Mouse (Mus musculus) layer of hippocampus, postnatal 25 days (tissue): Measurements from ENCODE around the gene Sema5a. TPM values are rescaled to one million over a fixed set of nuclear protein-coding genes. Genes with fewer than 3 reads are reported as not detected.
A peak's percentile ranks its signal among the peaks of the same experiment; 100 is the strongest.

ENCODE experiments used
- DNase-seq, 2 experiments: peaks; one replicate each; pipeline ENCODE4 v3.0.0; 2022; ENCODE audit warnings: mixed read lengths in 2 of 2, low spot score in 1 of 2; ENCODE audit errors: extremely low spot score in 1 of 2
- total RNA-seq, 2 experiments: library from RNA; stranded (reverse); gene quantifications; 2 replicates each; pipeline ENCODE4 v1.2.3; 2021

Gene Sema5a
- total RNA-seq, 2 experiments from 2014 or later = 83.3 to 107 TPM

GRCm38 (mm10) chr15:32607236-32607635, 362.6 kb downstream of the Sema5a start:
- no peak for DNase-seq

DNA sequence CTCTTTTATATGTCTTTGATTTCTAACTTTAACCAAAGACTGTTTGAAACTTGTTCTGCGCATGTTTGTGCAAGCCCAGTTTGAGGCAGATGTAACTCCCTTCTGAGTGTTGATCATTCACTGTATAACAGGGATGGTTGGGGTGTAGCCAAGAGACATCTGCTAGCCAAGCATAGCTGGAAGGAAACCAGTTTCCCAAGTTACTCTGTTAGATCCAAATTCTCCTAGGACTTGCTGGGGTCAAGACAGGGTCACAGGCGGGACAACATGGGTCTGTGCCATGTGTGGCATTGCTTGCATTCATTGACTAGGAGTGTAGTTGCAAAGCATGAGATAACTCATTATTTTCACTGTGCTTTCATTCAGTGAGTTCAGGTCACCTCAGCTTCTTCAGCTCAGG, 366.2 kb downstream of the Sema5a start:
- no peak for DNase-seq

GRCm38 (mm10) chr15:32611201-32611600, 366.6 kb downstream of the Sema5a start:
- DNase-seq = no peak

- DNase-seq = no peak
Observed at GRCm38 (mm10) chr15:32613718-32614117, 369.1 kb downstream of the Sema5a start.

GRCm38 (mm10) chr15:32615773-32616172, 371.2 kb downstream of the Sema5a start:
- no peak for DNase-seq

- no peak for DNase-seq
Observed at GRCm38 (mm10) chr15:32619199-32619598, 374.6 kb downstream of the Sema5a start.

DNA sequence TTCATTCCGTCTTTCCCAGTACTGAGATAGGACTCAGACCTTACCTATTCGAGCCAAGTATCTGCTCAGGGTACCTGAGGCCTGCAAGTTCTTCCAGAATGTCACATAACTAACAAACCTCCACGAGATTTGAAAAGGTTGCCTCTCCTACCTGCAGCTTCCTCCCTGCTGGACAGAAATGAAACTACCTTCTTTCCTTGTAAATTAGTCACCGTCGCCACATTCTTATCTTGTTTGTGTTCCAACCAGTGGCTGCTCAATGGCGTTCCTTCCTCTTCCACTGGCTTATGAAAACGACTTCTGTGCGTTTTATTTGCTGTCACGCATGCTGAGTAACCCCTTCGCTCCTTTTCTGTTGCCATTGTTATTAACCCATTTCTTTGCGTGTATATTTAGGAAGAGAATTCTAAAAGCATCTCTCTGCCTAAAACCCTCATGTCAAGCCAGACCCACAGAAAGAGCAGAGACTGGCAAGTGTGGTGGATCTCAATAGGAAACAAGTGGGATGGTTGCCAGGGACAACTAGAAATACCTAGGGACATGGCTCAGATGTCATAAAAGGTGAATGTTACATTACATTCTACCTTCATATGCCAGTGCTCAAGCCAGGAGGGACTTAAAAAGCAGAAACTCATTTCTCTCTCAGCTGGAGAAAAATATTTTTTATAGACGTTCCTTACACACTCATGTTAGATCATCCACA, 378.6 kb downstream of the Sema5a start:
- DNase-seq = no peak

DNA sequence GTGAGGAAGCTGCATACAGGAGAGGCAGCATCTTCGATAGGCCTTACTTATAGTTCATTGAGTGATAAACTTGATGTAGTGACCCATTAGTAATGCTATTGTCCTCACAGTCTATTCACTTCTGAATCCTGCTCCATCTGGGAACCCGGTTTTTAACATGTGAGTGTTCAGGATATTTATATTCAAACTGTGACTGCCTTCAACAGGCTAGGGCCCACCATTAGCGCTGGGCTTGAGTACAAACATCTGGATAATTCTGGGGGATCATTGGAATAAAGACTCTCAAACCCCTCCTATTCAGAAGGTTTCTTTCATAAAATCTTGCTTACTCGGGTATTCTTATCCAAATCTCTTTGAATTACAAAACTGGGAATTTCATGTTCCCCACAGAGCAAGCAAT, 379.5 kb downstream of the Sema5a start:
- DNase-seq = no peak

DNA sequence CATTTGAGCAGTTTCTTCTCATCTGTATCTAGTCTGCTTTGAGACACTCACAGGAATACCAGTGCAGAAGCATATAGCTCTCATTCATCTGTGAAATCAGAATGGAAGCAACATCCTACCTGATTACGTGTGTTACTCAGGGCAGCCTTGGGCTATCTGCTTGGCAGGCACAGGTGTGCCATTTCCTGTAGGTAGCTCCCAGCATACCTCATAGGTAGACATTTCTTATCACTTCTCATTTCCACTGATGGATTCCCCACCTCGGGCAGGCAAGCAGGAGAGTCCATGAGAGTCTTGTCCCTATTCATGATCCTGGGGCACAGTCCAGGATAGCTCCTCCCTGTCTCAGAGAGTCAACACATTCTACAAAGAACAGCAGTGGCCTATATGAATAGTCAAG, 381.4 kb downstream of the Sema5a start:
- DNase-seq = no peak

- no peak for DNase-seq
Observed at GRCm38 (mm10) chr15:32633713-32634112, 389.1 kb downstream of the Sema5a start.

DNA sequence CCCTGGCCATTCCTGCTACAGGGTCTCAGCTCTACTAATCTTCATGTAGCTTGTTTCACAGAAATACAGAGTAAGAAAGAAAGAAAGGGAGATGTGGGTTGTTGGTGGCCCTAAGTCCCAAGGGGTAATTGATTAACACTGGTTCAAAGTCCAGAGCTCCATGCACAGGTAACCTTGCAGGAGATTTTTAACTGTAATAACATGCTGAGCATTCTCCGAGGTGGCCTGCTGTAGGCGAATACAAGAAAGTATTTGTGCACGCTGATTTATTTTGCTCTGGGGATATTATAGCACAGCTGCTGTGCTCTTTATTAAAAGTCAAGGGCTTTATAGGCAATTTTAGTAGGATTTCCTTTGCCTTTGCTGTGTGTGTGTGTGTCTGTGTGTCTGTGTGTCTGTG, 393.3 kb downstream of the Sema5a start:
- DNase-seq = no peak

- DNase-seq = no peak
Observed at GRCm38 (mm10) chr15:32647061-32647687, 402.6 kb downstream of the Sema5a start.

- DNase-seq = no peak
Observed at GRCm38 (mm10) chr15:32654046-32654445, 409.4 kb downstream of the Sema5a start.

DNA sequence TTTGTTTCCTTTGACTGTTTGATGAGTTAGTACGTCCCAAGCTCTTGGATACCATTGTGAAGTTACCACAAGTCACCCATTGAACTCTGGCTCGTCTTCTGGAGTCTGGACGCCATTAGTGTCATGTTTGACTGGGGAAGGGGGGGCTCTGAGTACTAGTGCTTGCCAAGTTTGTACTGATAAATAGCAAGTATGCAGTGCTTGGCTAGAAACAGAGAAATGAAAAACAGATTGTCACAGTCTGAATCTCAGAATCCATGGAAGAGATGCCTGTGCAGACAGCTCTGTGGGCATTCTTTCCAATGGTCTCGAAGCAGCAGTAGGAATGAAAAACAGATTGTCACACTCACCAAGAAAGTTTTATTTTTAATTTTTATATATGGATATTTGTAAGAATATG, 411.4 kb downstream of the Sema5a start:
- DNase-seq = no peak

DNA sequence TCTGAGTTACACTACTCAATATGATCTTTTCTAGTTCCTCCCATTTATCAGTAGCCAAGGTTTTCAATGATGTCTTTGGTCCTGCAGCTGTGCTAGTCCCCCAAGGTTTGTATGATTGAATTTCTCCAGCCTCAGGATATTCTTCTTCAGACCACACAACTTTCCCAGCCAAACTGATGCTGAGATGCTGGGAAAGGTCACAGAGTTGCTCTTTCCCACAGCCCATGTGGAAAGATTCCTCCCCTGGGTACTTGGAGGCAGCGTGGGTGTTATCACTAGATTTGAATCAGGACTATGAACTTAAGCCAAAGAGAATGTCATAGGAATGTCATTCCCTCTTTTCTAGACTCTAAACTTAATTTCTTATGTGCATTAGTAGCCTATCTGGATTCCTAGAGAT, 431.8 kb downstream of the Sema5a start:
- no peak for DNase-seq

- DNase-seq = no peak
Observed at GRCm38 (mm10) chr15:32685152-32685551, 440.5 kb downstream of the Sema5a start.

DNA sequence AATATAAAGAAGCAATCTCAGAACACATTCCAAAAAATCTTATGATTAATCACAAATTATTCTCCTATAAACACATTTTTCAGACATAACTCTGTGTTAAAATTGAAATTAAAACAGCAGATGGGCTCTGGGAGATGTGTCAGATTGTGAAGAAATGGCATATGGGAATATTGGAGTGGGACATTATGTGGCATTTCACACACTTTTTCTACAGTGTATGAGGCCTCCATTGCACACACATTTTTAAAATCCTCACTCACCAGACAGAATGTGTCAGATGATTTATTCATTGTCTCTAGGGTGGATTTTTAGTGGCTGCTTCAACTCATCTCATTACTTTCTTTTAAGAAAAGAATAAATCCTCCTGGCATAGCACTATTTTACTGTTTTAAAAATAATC, 446.4 kb downstream of the Sema5a start:
- no peak for DNase-seq

GRCm38 (mm10) chr15:32693006-32693405, 448.4 kb downstream of the Sema5a start:
- DNase-seq = no peak

DNA sequence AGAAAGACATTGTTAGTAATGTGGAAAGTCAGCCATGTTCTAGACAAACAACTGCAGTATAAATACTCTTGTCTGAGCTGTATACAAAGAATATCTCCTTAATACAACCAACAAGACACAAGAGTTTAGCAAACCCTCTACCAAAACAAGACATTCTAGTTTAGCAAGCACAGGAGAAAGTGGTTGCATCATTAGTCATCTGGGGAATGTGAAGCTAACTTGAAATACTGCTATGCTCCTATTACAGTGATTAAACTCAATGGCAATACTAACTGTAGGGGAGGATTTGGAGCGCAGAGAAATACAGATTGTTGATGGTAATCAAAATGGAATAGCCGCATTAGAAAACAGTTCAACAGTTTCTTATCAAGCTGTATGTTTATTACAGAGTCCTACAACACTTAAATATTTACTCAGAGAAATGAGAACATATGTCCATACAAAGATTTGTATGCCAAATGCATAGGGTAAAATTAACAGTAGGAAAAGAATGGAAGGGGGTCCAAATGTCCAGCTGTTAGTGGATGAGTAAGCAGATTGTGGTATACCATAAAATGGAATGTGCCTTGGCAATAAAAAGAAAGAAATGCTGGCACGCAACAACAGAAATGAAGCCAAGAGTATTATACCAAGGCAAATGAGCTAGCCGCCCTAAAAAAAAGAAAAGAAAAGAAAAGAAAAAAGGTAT, 472.8 kb downstream of the Sema5a start:
- DNase-seq = no peak

DNA sequence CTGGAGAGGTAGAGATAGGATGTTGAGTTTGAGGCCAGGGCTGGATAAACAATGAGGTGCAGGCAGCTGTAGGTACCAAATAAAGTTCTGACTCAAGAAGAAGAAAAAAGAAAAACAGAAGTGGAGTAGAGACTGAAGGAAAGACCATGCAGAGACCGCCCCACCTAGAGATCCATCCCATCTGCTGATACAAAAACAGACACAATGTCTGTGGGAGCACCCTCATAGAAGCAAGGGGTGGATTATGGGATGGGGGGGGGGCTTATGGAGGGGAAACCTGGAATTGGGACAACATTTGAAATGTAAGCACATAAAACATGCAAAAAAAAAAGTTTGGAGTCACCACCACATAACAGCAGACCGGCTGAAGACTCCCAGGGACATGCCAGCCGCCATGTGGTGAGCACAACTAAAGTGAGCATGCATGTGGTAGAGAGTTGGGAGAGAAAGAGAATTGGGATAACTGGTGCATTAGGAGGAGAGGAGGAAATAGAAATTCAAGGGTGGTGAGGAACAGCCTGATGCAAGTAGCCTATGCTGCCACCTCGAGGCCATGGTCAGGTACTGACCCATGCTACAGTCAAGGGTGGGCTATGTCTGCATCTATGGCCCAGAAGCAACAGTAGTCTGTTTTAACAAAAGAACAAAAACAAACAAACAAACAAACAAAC, 473.8 kb downstream of the Sema5a start:
- DNase-seq = peak; percentile 21 to 43

GRCm38 (mm10) chr15:32718964-32719311, 474.3 kb downstream of the Sema5a start:
- no peak for DNase-seq
